Mouse (Mus musculus): ENCODE data around the gene Grk6. TPM values are rescaled to one million over a fixed set of nuclear protein-coding genes. Genes with fewer than 3 reads are reported as not detected.

The Grk6 gene
- polyA plus RNA-seq (2012; rRNA removed), result 52.7 and 53.9 TPM in 2 replicates

DNA sequence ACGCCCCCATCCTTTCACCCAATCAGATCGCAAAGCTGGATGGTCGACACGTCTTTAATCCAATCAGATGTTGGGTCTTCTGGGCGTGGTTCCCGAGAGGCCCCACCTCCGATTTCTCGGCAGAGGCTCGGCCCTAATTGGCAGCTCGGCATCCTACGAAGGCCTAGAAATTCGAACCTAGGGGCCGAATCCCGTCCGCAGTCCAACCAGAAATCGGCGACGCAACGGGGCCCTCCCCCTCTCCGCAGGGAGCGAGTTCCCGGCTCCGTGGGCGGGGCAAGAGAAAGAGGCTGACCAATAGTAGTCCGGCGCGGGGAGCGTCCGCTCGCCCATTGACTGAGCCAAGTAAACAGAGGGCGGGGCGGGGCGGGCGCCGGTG is at the start of gene Grk6:
Gene Grk6 (plus strand): TSS at position 136 of the 379 bp plus-strand sequence.
- Histone ChIP-seq H3K4me3 (replicated peaks; ENCODE audit: insufficient read depth, low read depth, low read length) (peak within 1 kb of the TSS; percentile 87), H3K27ac (ENCODE audit: insufficient read depth, low read length) (peak within 1 kb of the TSS; percentile 81), H3K27me3 (ENCODE audit: control insufficient read depth, insufficient read depth, low read length) (no peaks in the 10 kb centered on the region), H3K4me1 (ENCODE audit: control insufficient read depth, insufficient read depth, low read length) (no peaks in the 10 kb centered on the region)
- TF ChIP-seq CTCF (IDR thresholded peaks at IDR 0.05; ENCODE audit: borderline replicate concordance, insufficient read depth, low read depth, low read length) (no peak), POLR2A (IDR thresholded peaks at IDR 0.05; ENCODE audit: borderline replicate concordance, insufficient read depth, low read length) (no peak)
- DNase-seq, result peak; percentile 99 to 100
- WGBS, result 0% methylated on average over 32 of the region's 35 CpGs

DNA sequence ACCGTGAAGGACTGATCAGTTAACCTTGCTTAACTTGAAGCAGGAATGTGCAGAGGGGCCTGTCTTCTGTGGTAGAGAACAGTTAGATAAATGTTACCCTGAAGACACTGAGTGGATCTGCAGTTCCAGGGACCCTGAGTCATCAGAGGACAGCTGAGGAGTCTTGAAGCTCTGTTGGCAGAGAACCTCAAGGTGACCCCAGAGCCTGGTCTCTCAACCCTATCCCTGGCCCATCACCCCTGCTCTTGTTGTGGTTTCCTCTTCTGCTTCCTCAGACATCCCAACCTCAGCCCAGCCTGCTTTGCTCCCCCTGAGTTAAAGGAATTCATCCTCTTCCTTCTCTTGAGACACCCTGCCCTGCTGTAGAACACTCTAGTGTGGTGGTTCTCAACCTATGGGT is 46.8 kb upstream of the Grk6 start, which contains the start of gene Slc34a1:
Gene Slc34a1 (plus strand): TSS at position 100 of the 400 bp plus-strand sequence.
- no peak for DNase-seq
- TF ChIP-seq POLR2A (IDR thresholded peaks at IDR 0.05; ENCODE audit: borderline replicate concordance, insufficient read depth, low read length) (no peak), CTCF (IDR thresholded peaks at IDR 0.05; ENCODE audit: borderline replicate concordance, insufficient read depth, low read depth, low read length) (no peak)
- H3K4me1 ChIP-seq (ENCODE audit: control insufficient read depth, insufficient read depth, low read length), result no peaks in the 10 kb centered on the region
- no peak within 1 kb of the TSS for H3K27ac ChIP-seq (ENCODE audit: insufficient read depth, low read length)
- H3K27me3 ChIP-seq (ENCODE audit: control insufficient read depth, insufficient read depth, low read length), result no peaks in the 10 kb centered on the region; the same call in 1 of the 2 replicates
- no peak within 1 kb of the TSS for H3K4me3 ChIP-seq (replicated peaks; ENCODE audit: insufficient read depth, low read depth, low read length)
- 86% methylated on average over 1 of the region's 1 CpGs for WGBS

DNA sequence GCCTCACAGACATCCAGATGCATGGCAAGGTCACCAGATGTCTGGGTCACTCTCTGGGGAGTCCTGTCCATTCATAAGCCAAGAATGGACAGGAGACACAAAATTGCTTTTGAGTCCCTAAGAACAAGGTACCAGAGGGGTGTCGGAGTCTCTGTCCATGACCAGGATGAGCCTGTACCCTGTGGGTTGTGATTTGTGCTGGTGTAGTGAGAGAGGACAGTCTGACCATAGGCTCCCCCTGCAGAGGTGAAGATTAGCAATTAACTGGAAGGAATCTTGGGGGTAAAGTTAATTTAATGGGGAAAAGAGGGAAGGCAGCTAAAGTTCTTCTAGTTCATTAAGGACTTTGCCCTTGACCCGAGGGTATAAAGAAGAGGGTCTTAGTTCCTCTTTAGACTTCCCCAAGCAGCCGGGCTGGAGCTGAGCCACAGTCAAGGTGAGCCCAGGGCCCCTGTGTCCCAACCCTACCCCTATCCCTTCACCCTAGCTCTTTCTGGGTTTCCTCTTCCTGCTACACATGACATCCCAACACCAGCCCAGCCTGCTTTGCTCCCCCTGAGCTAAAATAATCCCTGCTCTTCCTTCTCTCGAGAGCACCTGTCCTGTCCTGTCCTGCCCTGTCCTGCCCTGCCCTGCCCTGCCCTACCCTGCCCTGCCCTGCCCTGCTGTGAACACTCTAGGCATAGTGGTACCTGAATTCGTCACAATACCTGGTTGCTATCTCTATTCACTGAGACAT is 45.4 kb upstream of the Grk6 start:
- H3K27ac ChIP-seq (ENCODE audit: insufficient read depth, low read length), result no peak overlapping the region
- 63% methylated on average over 5 of the region's 5 CpGs for WGBS

DNA sequence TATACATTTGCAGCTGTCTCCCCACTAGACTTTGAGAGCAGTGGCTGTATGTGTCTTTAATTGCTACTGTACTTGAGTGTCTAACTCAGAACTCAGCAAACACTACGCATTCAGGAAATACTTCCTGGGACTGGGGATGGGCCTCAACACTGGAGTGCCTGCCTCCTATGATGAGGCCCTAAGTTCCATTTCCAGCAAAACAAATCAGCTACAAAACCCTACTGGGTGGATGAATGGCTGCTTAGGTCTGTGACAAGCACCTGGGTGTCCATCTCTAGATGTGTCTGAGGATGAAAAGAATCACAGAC is 44.9 kb upstream of the Grk6 start:
- TF ChIP-seq POLR2A (IDR thresholded peaks at IDR 0.05; ENCODE audit: borderline replicate concordance, insufficient read depth, low read length) (no peak), CTCF (IDR thresholded peaks at IDR 0.05; ENCODE audit: borderline replicate concordance, insufficient read depth, low read depth, low read length) (no peak)
- no peaks in the 10 kb centered on the region for H3K4me1 ChIP-seq (ENCODE audit: control insufficient read depth, insufficient read depth, low read length)
- H3K27ac ChIP-seq (ENCODE audit: insufficient read depth, low read length), result no peak overlapping the region
- no peak overlapping the region for H3K4me3 ChIP-seq (replicated peaks; ENCODE audit: insufficient read depth, low read depth, low read length)
- 91% methylated on average over 1 of the region's 1 CpGs for WGBS
- no peak for DNase-seq
- no peaks in the 10 kb centered on the region; the same call in 1 of the 2 replicates for H3K27me3 ChIP-seq (ENCODE audit: control insufficient read depth, insufficient read depth, low read length)

More for the DNA sequence above, 45.4 kb upstream of the Grk6 start:
- H3K4me1 ChIP-seq (ENCODE audit: control insufficient read depth, insufficient read depth, low read length), result no peaks in the 10 kb centered on the region
- TF ChIP-seq CTCF (IDR thresholded peaks at IDR 0.05; ENCODE audit: borderline replicate concordance, insufficient read depth, low read depth, low read length) (no peak), POLR2A (IDR thresholded peaks at IDR 0.05; ENCODE audit: borderline replicate concordance, insufficient read depth, low read length) (no peak)
- H3K4me3 ChIP-seq (replicated peaks; ENCODE audit: insufficient read depth, low read depth, low read length), result no peak overlapping the region
- no peak for DNase-seq
- no peaks in the 10 kb centered on the region; the same call in 1 of the 2 replicates for H3K27me3 ChIP-seq (ENCODE audit: control insufficient read depth, insufficient read depth, low read length)

DNA sequence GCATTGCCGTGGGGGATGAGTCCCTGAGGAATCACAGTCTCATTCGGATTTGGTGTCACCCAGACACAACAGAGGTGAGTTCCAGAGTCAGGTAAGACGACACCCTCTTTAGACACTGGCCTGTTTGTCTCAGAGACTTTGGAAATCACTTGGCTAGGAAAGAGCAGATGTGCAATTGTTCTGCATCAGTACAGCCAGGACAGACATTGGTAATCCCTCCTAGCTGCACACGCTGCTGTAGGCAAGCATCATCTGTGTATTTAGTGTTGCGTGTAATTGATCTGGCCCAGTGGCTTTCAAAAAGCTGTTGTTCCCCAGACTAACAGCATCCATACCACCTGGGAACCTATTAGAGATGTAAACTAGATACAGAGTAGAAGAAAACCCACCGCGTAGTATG is 41.6 kb upstream of the Grk6 start:
- no peak for DNase-seq
- no peak for TF ChIP-seq CTCF (IDR thresholded peaks at IDR 0.05; ENCODE audit: borderline replicate concordance, insufficient read depth, low read depth, low read length)
- TF ChIP-seq POLR2A (IDR thresholded peaks at IDR 0.05; ENCODE audit: borderline replicate concordance, insufficient read depth, low read length), result no peak
- H3K27ac ChIP-seq (ENCODE audit: insufficient read depth, low read length), result no peak overlapping the region
- no peaks in the 10 kb centered on the region for H3K4me1 ChIP-seq (ENCODE audit: control insufficient read depth, insufficient read depth, low read length)
- 50% methylated on average over 7 of the region's 7 CpGs for WGBS
- no peaks in the 10 kb centered on the region; the same call in 1 of the 2 replicates for H3K27me3 ChIP-seq (ENCODE audit: control insufficient read depth, insufficient read depth, low read length)
- H3K4me3 ChIP-seq (replicated peaks; ENCODE audit: insufficient read depth, low read depth, low read length), result no peak overlapping the region

DNA sequence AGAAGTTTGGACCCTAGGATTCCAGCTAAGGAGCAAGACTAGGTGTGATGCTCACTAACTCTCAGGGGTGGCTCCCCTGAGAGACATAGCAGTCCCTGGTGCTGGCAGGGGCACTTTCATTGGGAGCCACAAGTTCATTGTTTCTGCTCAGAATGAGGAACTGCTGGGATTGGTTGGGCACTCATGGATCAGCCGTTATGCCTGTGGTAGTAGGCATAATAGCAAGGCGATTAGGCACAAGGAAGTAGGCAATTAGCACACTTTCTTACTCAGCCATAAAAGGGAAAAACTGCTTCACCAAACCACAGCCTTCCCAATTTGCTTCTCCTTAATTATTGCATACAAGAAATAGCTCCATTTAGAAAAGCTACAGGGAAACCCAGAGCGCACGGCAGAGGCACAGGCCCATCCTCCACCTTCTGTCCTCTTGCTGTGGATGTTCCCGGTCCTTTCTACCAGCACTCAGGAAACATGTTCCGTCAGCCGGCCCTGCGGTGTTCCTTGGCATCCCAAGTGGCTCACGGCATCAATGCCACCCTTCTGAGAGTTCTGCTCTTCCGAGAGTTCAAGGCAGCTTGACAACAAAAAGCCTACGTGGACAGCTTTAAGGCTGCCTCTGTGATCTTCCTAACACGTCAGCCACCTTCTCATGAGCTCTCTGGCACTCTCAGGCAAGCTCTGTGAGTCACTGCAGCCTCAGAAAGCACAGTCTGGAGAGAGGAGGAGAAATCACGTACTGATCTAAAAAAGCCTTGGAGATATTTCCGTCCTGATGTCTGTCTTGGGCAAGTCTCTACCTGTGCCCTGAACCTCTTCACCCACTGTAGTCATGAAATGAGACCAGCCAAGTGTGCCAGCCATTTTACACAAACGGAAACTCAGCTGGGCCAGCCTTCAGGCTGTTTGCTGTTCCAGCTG is 40.7 kb upstream of the Grk6 start:
- DNase-seq, result no peak
- H3K27me3 ChIP-seq (ENCODE audit: control insufficient read depth, insufficient read depth, low read length), result no peaks in the 10 kb centered on the region
- TF ChIP-seq POLR2A (IDR thresholded peaks at IDR 0.05; ENCODE audit: borderline replicate concordance, insufficient read depth, low read length) (no peak), CTCF (IDR thresholded peaks at IDR 0.05; ENCODE audit: borderline replicate concordance, insufficient read depth, low read depth, low read length) (no peak)
- no peaks in the 10 kb centered on the region for H3K4me1 ChIP-seq (ENCODE audit: control insufficient read depth, insufficient read depth, low read length)
- H3K4me3 ChIP-seq (replicated peaks; ENCODE audit: insufficient read depth, low read depth, low read length), result no peak overlapping the region
- 65% methylated on average over 15 of the region's 15 CpGs for WGBS
- no peak overlapping the region for H3K27ac ChIP-seq (ENCODE audit: insufficient read depth, low read length)

DNA sequence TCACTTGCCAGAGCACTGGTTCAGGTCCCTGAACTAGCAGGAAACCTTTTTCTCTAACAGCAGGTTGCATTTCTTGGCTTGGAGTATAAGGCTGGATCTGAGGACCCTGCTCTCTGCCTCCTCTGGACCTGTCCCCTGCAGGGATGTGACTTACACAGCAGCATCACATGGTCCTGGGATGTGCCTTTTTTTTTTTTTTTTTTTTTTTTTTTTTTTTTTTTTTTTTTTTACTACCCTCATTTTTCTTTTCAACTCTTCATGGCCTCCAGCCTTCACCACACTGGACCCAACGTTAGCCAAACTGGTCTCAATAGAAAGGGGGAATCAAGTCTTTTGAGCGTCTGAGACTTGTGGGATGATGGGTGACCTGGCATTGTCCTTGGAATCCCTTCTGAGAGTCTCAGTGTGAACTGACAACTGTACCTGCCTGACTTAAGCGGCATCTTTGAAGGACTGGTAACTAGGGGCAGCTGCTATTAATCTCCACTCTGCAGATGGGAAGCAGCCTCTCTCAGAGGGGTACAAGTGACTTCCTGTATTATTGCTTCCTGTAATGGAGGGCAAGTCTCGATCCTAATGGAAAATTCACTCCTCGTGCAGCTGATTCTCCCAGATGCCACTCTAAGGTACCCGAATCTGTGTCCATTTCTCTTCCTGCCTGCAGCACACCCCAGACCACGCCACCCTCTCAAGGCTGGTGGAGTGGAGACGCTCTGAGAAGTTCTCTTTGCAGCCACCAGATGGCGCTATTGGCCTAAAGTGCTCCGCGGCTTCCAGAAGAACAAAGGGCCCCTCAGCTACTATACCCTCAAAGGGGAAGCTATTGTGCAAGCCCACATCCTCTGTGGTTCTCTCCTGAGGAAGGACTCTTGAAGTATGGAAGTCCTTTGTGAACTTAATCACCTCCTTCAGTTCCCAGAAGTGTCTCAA is 39.8 kb upstream of the Grk6 start:
- H3K4me3 ChIP-seq (replicated peaks; ENCODE audit: insufficient read depth, low read depth, low read length), result no peak overlapping the region
- H3K4me1 ChIP-seq (ENCODE audit: control insufficient read depth, insufficient read depth, low read length), result no peaks in the 10 kb centered on the region
- H3K27ac ChIP-seq (ENCODE audit: insufficient read depth, low read length), result no peak overlapping the region
- TF ChIP-seq CTCF (IDR thresholded peaks at IDR 0.05; ENCODE audit: borderline replicate concordance, insufficient read depth, low read depth, low read length) (peak; percentile 92), POLR2A (IDR thresholded peaks at IDR 0.05; ENCODE audit: borderline replicate concordance, insufficient read depth, low read length) (no peak)
- peak; percentile 51 to 73 for DNase-seq
- H3K27me3 ChIP-seq (ENCODE audit: control insufficient read depth, insufficient read depth, low read length), result no peaks in the 10 kb centered on the region
- 12% methylated on average over 11 of the region's 11 CpGs for WGBS

Measured in cerebellum, adult 2 months (tissue).